Mouse (Mus musculus) gastrocnemius, postnatal 36 days (tissue): ENCODE data around the gene Tmem116. TPM values are rescaled to one million over a fixed set of nuclear protein-coding genes. Genes with fewer than 3 reads are reported as not detected.

Experiments used
- total RNA-seq, 2 experiments: library from RNA; stranded (reverse); gene quantifications; 2 replicates each; pipeline ENCODE4 v1.2.3; 2021

Gene Tmem116
- total RNA-seq, 2 experiments from 2014 or later: 5.0 to 6.3 TPM

Other genes starting within 250 kb of the Tmem116 start
- gene Rpl6, start 247.4 kb upstream of the Tmem116 start, total RNA-seq: 100 to 1,000 TPM; 382 to 446 TPM
- gene Hectd4, start 231.7 kb upstream of the Tmem116 start, total RNA-seq: 10 to 100 TPM; 10.9 to 12.1 TPM
- 10 to 100 TPM; 32.1 to 34.3 TPM for gene Trafd1, start 66.3 kb upstream of the Tmem116 start, total RNA-seq
- gene Naa25, start 54.0 kb upstream of the Tmem116 start, total RNA-seq: 10 to 100 TPM; 24.3 to 26.1 TPM
- 10 to 100 TPM; 32.4 to 36.7 TPM for gene Erp29, start 613 bp downstream of the Tmem116 start, total RNA-seq
- not detected for gene Adam1b, start 51.5 kb downstream of the Tmem116 start, total RNA-seq
- 1 to 10 TPM; 1.6 to 1.7 TPM for gene Adam1a, start 93.6 kb downstream of the Tmem116 start, total RNA-seq
- not detected for gene Gm42878, start 93.6 kb downstream of the Tmem116 start, total RNA-seq
- 10 to 100 TPM; 79.5 to 81.0 TPM for gene Mapkapk5, start 94.0 kb downstream of the Tmem116 start, total RNA-seq
- 100 to 1,000 TPM; 112 to 171 TPM for gene Aldh2, start 141.9 kb downstream of the Tmem116 start, total RNA-seq
- gene Acad12, start 167.0 kb downstream of the Tmem116 start, total RNA-seq: 10 to 100 TPM; 21.3 to 22.4 TPM
- gene Acad10, start 208.6 kb downstream of the Tmem116 start, total RNA-seq: 10 to 100 TPM in 1 of 2 experiments, 1 to 10 TPM in 1; 9.7 to 10.2 TPM
- gene Brap, start 208.7 kb downstream of the Tmem116 start, total RNA-seq: 10 to 100 TPM; 30.0 to 31.7 TPM